Mouse (Mus musculus) embryonic fibroblast, embryonic 13.5 days (primary cell): ENCODE measurements around the gene Gpr37.

Experiments
- CTCF ChIP-seq: IDR thresholded peaks from 2 replicates; pipeline ENCODE4 v1.5.1; 2011; ENCODE audit warnings: mild to moderate bottlenecking, control low read depth, low read length, moderate library complexity, borderline replicate concordance; ENCODE audit not compliant: insufficient read depth
- POLR2A ChIP-seq: IDR thresholded peaks from 2 replicates; pipeline ENCODE4 v1.6.1; 2011; ENCODE audit warnings: low read depth, mild to moderate bottlenecking, control low read depth, low read length, moderate library complexity

GRCm38 (mm10) chr6:25663942-25664341, 26.6 kb downstream of the Gpr37 start:
- TF ChIP-seq POLR2A: no peak
- no peak for TF ChIP-seq CTCF
